ENCODE assay signal across 17 mouse cellular contexts in the genomic region with DNA sequence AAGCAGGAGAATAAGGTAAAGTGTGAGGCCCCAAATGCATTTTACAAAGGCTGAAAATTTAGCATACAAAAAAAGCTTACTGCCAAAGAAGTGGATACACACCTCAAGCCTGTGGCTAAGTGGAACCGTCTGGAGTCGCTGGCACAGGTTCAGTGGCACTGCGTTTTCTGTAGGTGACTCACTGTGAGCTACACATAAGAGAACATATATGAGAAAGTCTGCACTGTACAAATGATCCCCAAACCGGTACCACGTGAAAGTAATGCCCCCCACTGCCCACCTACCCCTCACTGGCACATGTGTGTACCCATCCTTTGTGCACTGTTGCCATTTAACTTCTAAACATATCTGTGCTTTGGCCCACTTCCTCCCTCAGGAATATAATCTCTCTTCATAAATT. TPM values are rescaled to one million over a fixed set of nuclear protein-coding genes. Genes with fewer than 3 reads are reported as not detected.
DNase-seq lines count a peak whose midpoint lies in the region; ATAC-seq lines count a peak whose summit lies in the region.
"Had no signal": no experiment of that assay in that cellular context is flagged by ENCODE, and none has a peak within 500 bp of the region (broad histone marks: within the 10 kb centered on the region; RNA-seq: fewer than 3 reads in every experiment).

No protein-coding gene starts in this region.

- H3K27me3 ChIP-seq in hindbrain, embryonic 12.5 days = no peaks in the 10 kb centered on the region
- H3K27me3 ChIP-seq in hindbrain, embryonic 13.5 days = no peaks in the 10 kb centered on the region
- H3K27me3 ChIP-seq: midbrain, embryonic 15.5 days had no signal

- H3K9me3 ChIP-seq in hindbrain, embryonic 12.5 days (replicated peaks) = no peaks in the 10 kb centered on the region
- no peaks in the 10 kb centered on the region for H3K9me3 ChIP-seq in hindbrain, embryonic 13.5 days
- H3K9me3 ChIP-seq: forebrain, embryonic 10.5 days; midbrain, embryonic 15.5 days had no signal

- H3K4me3 ChIP-seq in hindbrain, embryonic 12.5 days = no peak overlapping the region
- H3K4me3 ChIP-seq in hindbrain, embryonic 13.5 days = no peak overlapping the region
- H3K4me3 ChIP-seq: forebrain, embryonic 10.5 days; midbrain, embryonic 15.5 days had no signal

- H3K9ac ChIP-seq in hindbrain, embryonic 12.5 days = no peak overlapping the region
- no peak overlapping the region for H3K9ac ChIP-seq in hindbrain, embryonic 13.5 days
- H3K9ac ChIP-seq: liver, postnatal 0 days; midbrain, embryonic 15.5 days had no signal

- H3K36me3 ChIP-seq in hindbrain, embryonic 12.5 days = no peaks in the 10 kb centered on the region
- H3K36me3 ChIP-seq in hindbrain, embryonic 13.5 days = no peaks in the 10 kb centered on the region
- H3K36me3 ChIP-seq: forebrain, embryonic 10.5 days; midbrain, embryonic 15.5 days had no signal

- H3K4me2 ChIP-seq in hindbrain, embryonic 12.5 days (replicated peaks) = no peak overlapping the region
- H3K4me2 ChIP-seq in hindbrain, embryonic 13.5 days = no peak overlapping the region
- H3K4me2 ChIP-seq: midbrain, embryonic 15.5 days had no signal

- H3K27ac ChIP-seq in hindbrain, embryonic 12.5 days = 0 out of 2 replicates have a peak overlapping the region, but pooled peaks have one; percentile 4
- H3K27ac ChIP-seq in hindbrain, embryonic 13.5 days = no peak overlapping the region
- H3K27ac ChIP-seq: forebrain, embryonic 10.5 days; midbrain, embryonic 15.5 days had no signal

- no peaks in the 10 kb centered on the region for H3K4me1 ChIP-seq in hindbrain, embryonic 12.5 days
- H3K4me1 ChIP-seq in hindbrain, embryonic 13.5 days (replicated peaks) = no peaks in the 10 kb centered on the region
- H3K4me1 ChIP-seq: forebrain, embryonic 10.5 days; midbrain, embryonic 15.5 days had no signal

- ATAC-seq in hindbrain, embryonic 12.5 days (ENCODE audit: low FRiP score) = no peak
- ATAC-seq in hindbrain, embryonic 13.5 days (ENCODE audit: low FRiP score) = no peak
- no peak for ATAC-seq in erythroblast, adult 5-6 weeks (replicated peaks; ENCODE audit: low FRiP score, poor library complexity, severe bottlenecking)
- ATAC-seq: CD4-positive, CD25-positive, alpha-beta regulatory T cell, adult 4 months; liver, postnatal 0 days; midbrain, embryonic 15.5 days had no signal

- 81% methylated on average over 5 of the region's 5 CpGs for WGBS in hindbrain, embryonic 12.5 days
- 85% methylated on average over 5 of the region's 5 CpGs for WGBS in hindbrain, embryonic 13.5 days

- peak; percentile 35 to 39 for DNase-seq in right cerebral cortex, postnatal 10 days (ENCODE audit: low spot score in 2 of 2)
- no peak for DNase-seq in right cerebral cortex, adult 18-20 months
- peak; percentile 35 for DNase-seq in brain, adult 2 months (ENCODE audit: low read depth, low spot score)
- no peak for DNase-seq in layer of hippocampus, adult 18-20 months (ENCODE audit: low spot score in 2 of 2)
- DNase-seq: cerebellum, adult 9-10 months; gastrocnemius, postnatal 25 days; left cerebral cortex, postnatal 4 days; liver, postnatal 0 days; right cerebral cortex, postnatal 14 days; thymus, adult 2 months had no signal

RNA-seq across cellular contexts. Expression of a gene that starts 22.8 kb away (rescaled TPM):
- polyA plus RNA-seq in hindbrain, embryonic 12.5 days (2016; fragmentation: Nextera tagmentation; extraction: Ambion mirVana) = 68.8 and 78.8 TPM in 2 replicates
- 46.6 and 47.4 TPM in 2 replicates for polyA plus RNA-seq in hindbrain, embryonic 13.5 days (2015; fragmentation: Nextera tagmentation; extraction: Ambion mirVana)
- 3.1 TPM in 1 of 2 replicates, not detected in the other for total RNA-seq in erythroblast, adult 5-6 weeks (2015; ENCODE audit: low replicate concordance)
- 0.84 TPM in 1 of 2 replicates, not detected in the other for total RNA-seq in erythroblast, adult 5-6 weeks (2017; ENCODE audit: low replicate concordance)
- 1 to 10 TPM; 1.6 to 3.0 TPM for total RNA-seq in layer of hippocampus, adult 18-20 months (2021)
- total RNA-seq: MEL had no signal

Comparison
In these comparisons a context has a peak if more than half of its experiments do, and no peak if none do; other contexts are left out.
1. DNase-seq: peak in right cerebral cortex, postnatal 10 days (2 of 2) and brain, adult 2 months (single experiment); none in right cerebral cortex, adult 18-20 months (single experiment) and layer of hippocampus, adult 18-20 months (0 of 2).